Mouse (Mus musculus) liver, embryonic 16.5 days (tissue): ENCODE measurements around the gene Ccdc142. TPM values are rescaled to one million over a fixed set of nuclear protein-coding genes. Genes with fewer than 3 reads are reported as not detected.

Source experiments
- ATAC-seq: fragments of 200-750 bp; cut with Nextera tagmentation; 2 replicates; pipeline ENCODE4 v1.8.0; 2017; ENCODE audit warnings: low read depth, mild to moderate bottlenecking, moderate number of reproducible peaks, moderate library complexity
- H3K27ac ChIP-seq: fragments of 300-500 bp; sonication (generic); 2 replicates; pipeline ENCODE4 v1.5.1; 2014; ENCODE audit warnings: mild to moderate bottlenecking, low read length
- H3K27me3 ChIP-seq: fragments of 300-500 bp; sonication (generic); 2 replicates; pipeline ENCODE4 v1.6.1; 2014; ENCODE audit warnings: low read depth, low read length, mixed read lengths; ENCODE audit not compliant: control insufficient read depth, insufficient read depth
- H3K36me3 ChIP-seq: fragments of 300-500 bp; sonication (generic); 2 replicates; pipeline ENCODE4 v1.6.1; 2014; ENCODE audit warnings: mild to moderate bottlenecking; ENCODE audit not compliant: control insufficient read depth, insufficient read depth
- H3K4me1 ChIP-seq: fragments of 300-500 bp; sonication (generic); 2 replicates; pipeline ENCODE4 v1.6.1; 2014; ENCODE audit warnings: low read depth, low read length, mixed read lengths; ENCODE audit not compliant: control insufficient read depth
- H3K4me2 ChIP-seq: fragments of 300-500 bp; sonication (generic); 2 replicates; pipeline ENCODE4 v1.6.1; 2014; ENCODE audit warnings: low read depth, low read length, mixed read lengths
- H3K4me3 ChIP-seq: fragments of 300-500 bp; sonication (generic); 2 replicates; pipeline ENCODE4 v1.5.1; 2014; ENCODE audit warnings: low read depth, mild to moderate bottlenecking, low read length
- H3K9ac ChIP-seq: fragments of 300-500 bp; sonication (generic); 2 replicates; pipeline ENCODE4 v1.6.1; 2014; ENCODE audit warnings: low read depth, low read length
- H3K9me3 ChIP-seq: fragments of 300-500 bp; sonication (generic); replicated peaks from 2 replicates; pipeline ENCODE4 v1.6.1; 2016; ENCODE audit warnings: low read length; ENCODE audit not compliant: control insufficient read depth
- WGBS: fragments of 180-500 bp; shearing (Covaris S2); extraction: QIAGEN DNeasy Blood & Tissue Kit; methylation state at CpG from one replicate; pipeline ENCODE4 v1.1.7; 2014; ENCODE audit not compliant: insufficient replicate concordance; 5-methylcytosine and 5-hydroxymethylcytosine counted together
- polyA plus RNA-seq: library from polyadenylated mRNA; unstranded; fragments of >200 nt; fragmentation: Nextera tagmentation; extraction: Ambion mirVana; gene quantifications from 2 replicates; pipeline ENCODE4 v1.2.1, GENCODE M21; 2015

Gene Ccdc142
- polyA plus RNA-seq, 1 experiment from 2014 or later = 0.59 TPM

DNA sequence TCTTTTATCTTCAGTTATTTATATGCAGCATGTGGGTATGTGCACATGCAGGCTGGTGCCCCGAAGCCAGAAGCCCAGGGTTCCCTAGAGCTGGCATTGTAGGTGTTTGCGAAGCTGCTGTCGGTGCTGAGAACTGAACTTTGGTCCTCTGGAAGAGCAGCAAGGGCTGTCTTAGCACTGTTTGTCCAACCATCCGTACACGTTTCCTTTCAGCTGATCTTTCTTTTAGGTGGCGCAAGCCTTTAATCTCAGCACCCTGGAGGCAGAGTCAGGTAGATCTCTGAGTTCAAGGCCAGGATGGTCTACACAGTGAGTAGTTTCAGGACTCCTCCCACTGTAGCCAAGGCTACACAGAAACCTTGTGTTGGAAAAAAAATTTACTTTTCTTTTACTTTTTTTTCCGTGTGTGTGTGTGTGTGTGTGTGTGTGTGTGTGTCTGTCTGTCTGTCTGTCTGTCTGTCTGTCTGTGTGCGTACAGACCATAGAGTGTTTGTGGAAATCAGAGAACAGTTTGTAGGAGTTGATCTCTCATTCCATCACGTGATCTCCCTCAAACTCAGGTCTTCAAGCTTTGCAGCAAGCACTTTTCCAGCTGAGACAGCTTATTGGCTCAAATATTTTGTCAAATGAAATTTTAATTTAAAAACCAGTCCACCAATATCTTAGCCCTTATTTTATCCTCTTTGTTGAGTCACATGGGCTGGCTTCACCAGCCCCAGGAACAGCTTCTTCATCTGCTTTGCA is 30.9 kb downstream of the Ccdc142 start:
- peak overlapping the region; percentile 85 for H3K27ac ChIP-seq
- H3K4me2 ChIP-seq = no peak overlapping the region
- H3K36me3 ChIP-seq = no peaks in the 10 kb centered on the region
- 63% methylated on average over 9 of the region's 9 CpGs for WGBS
- no peaks in the 10 kb centered on the region for H3K9me3 ChIP-seq
- peak; percentile 38 for ATAC-seq
- peaks cover 19% of the 10 kb centered on the region for H3K4me1 ChIP-seq
- no peak overlapping the region for H3K9ac ChIP-seq
- no peak overlapping the region for H3K4me3 ChIP-seq
- peaks cover 23% of the 10 kb centered on the region for H3K27me3 ChIP-seq

DNA sequence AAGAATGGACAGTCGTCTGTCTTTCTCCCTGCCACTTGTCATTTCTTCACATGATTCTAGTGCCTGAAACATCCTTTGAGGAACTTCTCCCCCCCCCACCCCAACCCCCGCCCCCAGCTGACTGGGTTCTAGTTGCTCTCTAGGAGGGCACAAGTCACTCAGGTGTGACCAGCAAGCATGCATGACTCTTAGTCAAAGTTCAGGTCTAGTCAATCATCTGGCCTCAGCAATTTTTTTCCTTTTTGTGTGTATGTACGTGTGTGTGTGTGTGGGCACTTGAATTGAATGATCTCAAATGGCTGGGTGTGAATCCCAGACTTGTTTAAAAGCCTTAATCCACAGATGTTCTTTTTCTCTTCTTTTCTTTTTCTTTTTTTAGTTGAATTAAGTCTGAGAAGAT is 32.8 kb downstream of the Ccdc142 start:
- Histone ChIP-seq H3K27me3 (peaks cover 29% of the 10 kb centered on the region), H3K9me3 (no peaks in the 10 kb centered on the region), H3K9ac (no peak overlapping the region), H3K36me3 (no peaks in the 10 kb centered on the region), H3K4me3 (no peak overlapping the region), H3K4me1 (peaks cover 30% of the 10 kb centered on the region), H3K27ac (no peak overlapping the region), H3K4me2 (no peak overlapping the region)
- WGBS = 41% methylated on average over 3 of the region's 3 CpGs
- ATAC-seq = no peak

DNA sequence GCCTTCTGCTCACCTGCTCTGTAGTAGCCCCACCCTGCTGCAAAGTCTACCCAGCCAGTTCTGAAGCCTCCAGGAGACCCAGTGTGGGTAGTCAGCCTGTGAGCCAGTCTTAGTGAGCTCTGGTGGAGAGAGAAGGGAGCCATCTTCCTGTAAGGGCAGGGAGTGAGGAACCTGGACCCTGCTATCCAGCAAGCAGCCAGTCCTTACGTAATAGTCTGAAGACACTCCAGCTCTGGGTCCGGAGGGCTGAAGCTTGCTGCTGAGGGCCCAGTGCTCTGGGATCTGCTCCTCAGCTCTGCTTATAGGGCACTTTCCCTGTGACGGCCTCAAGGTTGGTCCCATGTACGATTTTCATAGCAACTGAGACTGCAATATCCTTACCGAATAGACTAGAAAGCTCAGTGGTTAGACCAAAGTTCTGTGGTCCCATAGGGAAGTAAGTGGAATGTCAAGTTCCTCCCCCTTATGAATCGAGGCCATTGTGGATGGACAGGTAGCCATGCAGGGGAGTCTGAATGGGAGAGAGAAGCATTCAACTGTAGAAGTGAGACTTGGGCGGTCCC is 33.6 kb downstream of the Ccdc142 start, which contains the start of gene Rtkn:
Rtkn (plus strand) TSS at position 513 of the 563 bp plus-strand sequence.
- Histone ChIP-seq H3K27me3 (peaks cover 29% of the 10 kb centered on the region), H3K4me1 (peaks cover 30% of the 10 kb centered on the region), H3K4me3 (peak within 1 kb of the TSS; percentile 58), H3K4me2 (peak within 1 kb of the TSS; percentile 47), H3K9ac (peak within 1 kb of the TSS; percentile 43), H3K36me3 (no peaks in the 10 kb centered on the region), H3K27ac (0 out of 2 replicates have a peak within 1 kb of the TSS, but pooled peaks have one; percentile 18), H3K9me3 (no peaks in the 10 kb centered on the region)
- WGBS = 56% methylated on average over 7 of the region's 7 CpGs
- no peak for ATAC-seq

DNA sequence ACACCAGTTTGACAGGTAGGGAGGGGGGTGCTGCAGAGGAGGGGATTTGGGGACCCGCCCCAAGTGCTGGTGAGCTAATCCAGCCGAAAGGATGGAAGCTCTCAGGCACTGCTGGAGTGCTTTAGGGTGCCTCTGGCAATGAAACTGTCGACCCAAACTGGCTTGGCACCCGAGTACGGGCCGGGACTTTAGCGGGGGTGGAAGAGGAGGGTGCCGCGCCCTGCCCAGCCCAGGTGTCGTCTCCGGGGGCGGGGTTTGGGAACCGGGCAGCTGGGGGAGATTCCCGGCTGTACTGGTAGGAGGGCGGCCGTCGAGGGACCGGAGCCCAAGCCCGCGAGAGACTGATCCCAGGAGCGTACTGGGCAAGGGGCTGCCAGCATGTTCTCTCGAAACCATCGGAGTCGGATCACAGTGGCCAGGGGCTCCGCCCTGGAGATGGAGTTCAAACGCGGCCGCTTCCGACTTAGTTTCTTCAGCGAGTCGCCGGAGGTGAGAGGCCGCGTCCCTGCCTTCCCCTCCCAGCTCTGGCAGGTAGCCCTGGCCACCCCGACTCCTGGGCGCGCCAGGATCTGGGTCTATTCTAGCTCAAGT is 34.3 kb downstream of the Ccdc142 start:
- 0 out of 2 replicates have a peak overlapping the region, but pooled peaks have one; percentile 12 for H3K27ac ChIP-seq
- ATAC-seq = no peak
- peaks cover 30% of the 10 kb centered on the region for H3K4me1 ChIP-seq
- peak overlapping the region; percentile 43 for H3K9ac ChIP-seq
- no peaks in the 10 kb centered on the region for H3K9me3 ChIP-seq
- 24% methylated on average over 37 of the region's 37 CpGs for WGBS
- peaks cover 29% of the 10 kb centered on the region for H3K27me3 ChIP-seq
- no peaks in the 10 kb centered on the region for H3K36me3 ChIP-seq
- H3K4me3 ChIP-seq = peak overlapping the region; percentile 58
- peak overlapping the region; percentile 47 for H3K4me2 ChIP-seq

DNA sequence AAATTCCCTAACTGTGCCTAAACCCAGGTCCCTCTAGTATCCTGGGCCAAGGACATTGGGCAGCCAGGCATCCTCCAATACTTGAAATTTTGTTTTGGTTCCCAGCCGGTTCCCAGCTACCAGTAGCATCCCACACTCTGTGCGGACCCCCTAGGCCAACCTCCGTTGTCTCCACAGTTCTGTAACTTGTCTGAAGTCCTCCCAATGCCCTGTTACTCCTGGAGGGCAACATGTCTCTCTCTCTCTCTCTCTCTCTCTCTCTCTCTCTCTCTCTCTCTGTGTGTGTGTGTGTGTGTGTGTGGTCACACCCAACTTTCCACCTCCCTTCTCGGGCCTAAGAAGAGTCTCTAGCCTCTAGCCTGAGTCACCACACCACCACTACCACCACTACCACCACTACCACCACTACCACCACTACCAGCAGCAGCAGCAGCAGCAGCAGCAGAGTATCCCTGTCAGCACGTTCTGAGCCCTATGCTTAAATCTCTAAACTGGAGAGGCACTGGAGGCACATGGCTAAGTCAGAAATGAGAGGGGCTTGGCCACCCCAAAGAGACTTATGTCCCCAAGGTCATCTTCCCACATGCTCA is 35.0 kb downstream of the Ccdc142 start:
- ATAC-seq = no peak
- Histone ChIP-seq H3K27me3 (peaks cover 29% of the 10 kb centered on the region), H3K4me3 (peak overlapping the region; percentile 58), H3K36me3 (no peaks in the 10 kb centered on the region), H3K9me3 (no peaks in the 10 kb centered on the region), H3K4me2 (peak overlapping the region; percentile 47), H3K4me1 (peaks cover 25% of the 10 kb centered on the region), H3K9ac (peak overlapping the region; percentile 63), H3K27ac (peak overlapping the region; percentile 82)
- 28% methylated on average over 5 of the region's 5 CpGs for WGBS

DNA sequence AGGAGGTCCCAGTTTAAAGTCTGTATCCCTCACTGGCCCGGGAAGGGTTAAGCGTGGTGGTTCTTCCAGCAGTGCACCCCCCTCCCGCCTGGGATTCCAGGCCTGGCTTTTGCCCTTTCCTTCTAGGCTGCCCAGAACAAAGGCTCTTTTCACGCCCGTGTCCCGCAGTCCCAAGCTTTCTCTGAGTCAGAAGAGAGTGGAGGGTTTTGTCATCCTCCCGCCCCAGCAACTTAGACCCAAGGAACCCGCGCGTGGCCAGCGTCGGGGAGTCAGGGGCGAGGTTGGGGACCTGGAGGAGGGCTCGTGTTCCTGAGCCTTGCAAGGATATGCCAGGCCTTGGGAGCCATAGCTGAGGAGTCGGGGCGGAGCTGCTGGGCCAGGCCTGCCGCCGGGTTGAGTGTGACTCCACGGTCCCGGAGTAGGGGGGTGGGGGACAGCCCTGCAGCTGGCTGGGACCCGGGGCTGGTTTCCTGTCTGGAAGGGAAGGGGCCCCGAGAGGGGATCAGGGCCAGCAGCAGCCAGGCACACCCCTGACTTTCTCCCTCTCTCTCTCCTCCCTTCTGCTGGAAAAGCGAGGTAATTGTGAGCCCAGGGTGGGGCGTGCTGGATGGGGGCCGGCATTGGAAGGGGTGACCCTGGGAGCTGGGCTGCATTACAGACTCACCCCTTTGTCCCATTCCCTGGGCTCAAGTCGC is 35.6 kb downstream of the Ccdc142 start:
- Histone ChIP-seq H3K27me3 (peaks cover 33% of the 10 kb centered on the region), H3K4me2 (peak overlapping the region; percentile 47), H3K9me3 (no peaks in the 10 kb centered on the region), H3K4me3 (peak overlapping the region; percentile 58), H3K9ac (peak overlapping the region; percentile 63), H3K36me3 (no peaks in the 10 kb centered on the region), H3K4me1 (peaks cover 25% of the 10 kb centered on the region), H3K27ac (peak overlapping the region; percentile 82)
- WGBS = 2% methylated on average over 26 of the region's 26 CpGs
- peak; percentile 48 for ATAC-seq

DNA sequence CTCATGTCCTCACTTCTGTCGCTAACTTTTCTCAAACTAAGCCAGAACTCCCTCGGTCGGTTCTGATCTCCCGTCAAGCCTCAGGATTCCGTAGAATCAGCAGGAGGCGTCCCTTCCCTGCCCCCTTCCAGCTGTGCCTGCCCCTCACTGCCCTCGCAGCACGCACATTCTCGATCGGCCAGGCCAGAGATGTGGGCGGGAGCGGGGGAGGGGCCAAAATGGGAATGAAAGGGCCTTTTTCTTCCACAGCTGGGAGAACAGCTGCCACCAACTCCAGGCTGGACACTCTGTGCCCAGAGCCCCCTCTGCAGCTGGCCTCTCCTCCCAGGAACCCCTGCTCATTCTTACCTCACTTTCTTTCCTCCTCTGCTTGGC is 36.2 kb downstream of the Ccdc142 start:
- H3K27ac ChIP-seq = peak overlapping the region; percentile 82
- WGBS = under 1% methylated on average over 12 of the region's 12 CpGs
- peak overlapping the region; percentile 47 for H3K4me2 ChIP-seq
- peak overlapping the region; percentile 58 for H3K4me3 ChIP-seq
- ATAC-seq = peak; percentile 79
- H3K36me3 ChIP-seq = no peaks in the 10 kb centered on the region
- no peaks in the 10 kb centered on the region for H3K9me3 ChIP-seq
- peak overlapping the region; percentile 63 for H3K9ac ChIP-seq
- peaks cover 38% of the 10 kb centered on the region for H3K27me3 ChIP-seq
- H3K4me1 ChIP-seq = peaks cover 25% of the 10 kb centered on the region

DNA sequence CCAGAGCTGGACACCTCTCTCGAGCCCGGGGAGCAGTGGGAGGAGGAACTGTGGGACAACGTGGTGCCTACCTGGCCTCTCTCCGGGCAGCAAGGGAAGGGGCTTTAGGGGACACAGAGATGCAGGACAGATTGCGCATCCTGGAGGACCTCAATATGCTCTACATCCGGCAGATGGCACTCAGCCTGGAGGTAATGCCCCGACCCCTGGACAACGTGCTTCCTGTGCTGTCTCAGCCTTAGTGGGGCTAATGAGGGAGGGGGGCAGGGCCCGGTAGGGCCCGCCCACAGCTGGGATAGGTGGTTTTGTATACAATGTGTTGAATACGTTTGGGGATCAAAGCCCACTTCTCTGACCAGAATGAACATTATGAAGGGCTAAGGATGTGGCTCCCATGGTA is 36.7 kb downstream of the Ccdc142 start:
- Histone ChIP-seq H3K27me3 (peaks cover 42% of the 10 kb centered on the region), H3K4me2 (peak overlapping the region; percentile 47), H3K36me3 (no peaks in the 10 kb centered on the region), H3K4me1 (peaks cover 24% of the 10 kb centered on the region), H3K4me3 (peak overlapping the region; percentile 58), H3K9ac (peak overlapping the region; percentile 63; the same call in 1 of the 2 replicates), H3K9me3 (no peaks in the 10 kb centered on the region), H3K27ac (peak overlapping the region; percentile 82)
- WGBS = 3% methylated on average over 11 of the region's 11 CpGs
- ATAC-seq = 0 out of 2 replicates have a peak, but pooled peaks have one; percentile 8
